Mouse (Mus musculus) forebrain, embryonic 13.5 days (tissue): ENCODE results near the gene Crxos. TPM values are rescaled to one million over a fixed set of nuclear protein-coding genes. Genes with fewer than 3 reads are reported as not detected.

Experiments
- ATAC-seq: fragments of 200-750 bp; cut with Nextera tagmentation; 2 replicates; pipeline ENCODE4 v1.8.0; 2017
- H3K27ac ChIP-seq: fragments of 300-500 bp; sonication (generic); 2 replicates; pipeline ENCODE4 v1.5.1; 2015; ENCODE audit warnings: inconsistent platforms, mild to moderate bottlenecking, moderate library complexity
- H3K27me3 ChIP-seq: fragments of 300-500 bp; sonication (generic); 2 replicates; pipeline ENCODE4 v1.6.1; 2015; ENCODE audit warnings: mild to moderate bottlenecking, inconsistent platforms
- H3K36me3 ChIP-seq: fragments of 300-500 bp; sonication (generic); 2 replicates; pipeline ENCODE4 v1.6.1; 2015; ENCODE audit warnings: mild to moderate bottlenecking, inconsistent platforms; ENCODE audit not compliant: poor library complexity, severe bottlenecking
- H3K4me1 ChIP-seq: fragments of 300-500 bp; sonication (generic); 2 replicates; pipeline ENCODE4 v1.6.1; 2015; ENCODE audit warnings: inconsistent platforms
- H3K4me2 ChIP-seq: fragments of 300-500 bp; sonication (generic); 2 replicates; pipeline ENCODE4 v1.6.1; 2015; ENCODE audit warnings: inconsistent platforms, mild to moderate bottlenecking, moderate library complexity
- H3K4me3 ChIP-seq: fragments of 300-500 bp; sonication (generic); 2 replicates; pipeline ENCODE4 v1.5.1; 2015; ENCODE audit warnings: mild to moderate bottlenecking, inconsistent platforms
- H3K9ac ChIP-seq: fragments of 300-500 bp; sonication (generic); 2 replicates; pipeline ENCODE4 v1.6.1; 2015; ENCODE audit warnings: mild to moderate bottlenecking, inconsistent platforms
- H3K9me3 ChIP-seq: fragments of 300-500 bp; sonication (generic); replicated peaks from 2 replicates; pipeline ENCODE4 v1.6.1; 2016; ENCODE audit warnings: inconsistent platforms
- WGBS: fragments of 180-500 bp; shearing (Covaris S2); methylation state at CpG from one replicate; pipeline ENCODE4 v1.1.7; 2015; 5-methylcytosine and 5-hydroxymethylcytosine counted together
- polyA plus RNA-seq: library from polyadenylated mRNA; unstranded; fragments of >200 nt; fragmentation: Nextera tagmentation; extraction: Ambion mirVana; gene quantifications from 2 replicates; pipeline ENCODE4 v1.2.1, GENCODE M21; 2015

Gene Crxos
- polyA plus RNA-seq, 1 experiment from 2014 or later: not detected

DNA sequence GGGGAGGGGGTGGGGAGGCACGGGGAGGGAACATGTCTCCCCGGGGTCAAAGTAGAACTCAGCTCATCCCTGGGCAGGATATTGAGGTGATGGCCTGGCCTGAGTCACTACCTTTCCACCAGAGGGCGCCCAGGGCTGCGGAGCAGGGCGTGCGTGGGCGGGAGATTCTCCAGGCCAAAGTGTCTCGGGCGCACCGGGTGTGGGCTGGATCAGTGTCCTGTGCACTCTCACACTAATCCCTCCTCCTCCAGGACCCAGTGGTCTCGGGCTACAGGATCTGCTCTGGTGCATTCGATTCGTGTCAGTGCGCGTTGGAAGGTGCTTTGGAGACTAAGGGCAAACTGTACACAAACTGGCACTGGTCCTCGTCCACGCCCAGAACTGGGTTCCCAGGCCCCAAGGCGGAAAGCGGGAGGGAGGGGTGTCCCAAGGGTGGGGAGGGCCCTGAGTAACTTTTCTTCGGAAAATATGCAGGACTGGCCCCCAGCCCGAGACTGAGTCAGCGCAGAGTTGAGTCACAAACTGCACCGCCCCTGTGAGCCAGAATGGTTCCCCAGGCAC, 66.0 kb downstream of the Crxos start:
- Histone ChIP-seq H3K9ac (peak overlapping the region; percentile 45; the same call in 1 of the 2 replicates), H3K9me3 (no peaks in the 10 kb centered on the region; the same call in 1 of the 2 replicates), H3K4me2 (peak overlapping the region; percentile 47), H3K27me3 (no peaks in the 10 kb centered on the region), H3K4me1 (peaks cover 19% of the 10 kb centered on the region), H3K4me3 (peak overlapping the region; percentile 7; the same call in 1 of the 2 replicates), H3K36me3 (peaks cover 10% of the 10 kb centered on the region), H3K27ac (no peak overlapping the region)
- peak; percentile 6; the same call in 1 of the 2 replicates for ATAC-seq
- 6% methylated on average over 23 of the region's 23 CpGs for WGBS

DNA sequence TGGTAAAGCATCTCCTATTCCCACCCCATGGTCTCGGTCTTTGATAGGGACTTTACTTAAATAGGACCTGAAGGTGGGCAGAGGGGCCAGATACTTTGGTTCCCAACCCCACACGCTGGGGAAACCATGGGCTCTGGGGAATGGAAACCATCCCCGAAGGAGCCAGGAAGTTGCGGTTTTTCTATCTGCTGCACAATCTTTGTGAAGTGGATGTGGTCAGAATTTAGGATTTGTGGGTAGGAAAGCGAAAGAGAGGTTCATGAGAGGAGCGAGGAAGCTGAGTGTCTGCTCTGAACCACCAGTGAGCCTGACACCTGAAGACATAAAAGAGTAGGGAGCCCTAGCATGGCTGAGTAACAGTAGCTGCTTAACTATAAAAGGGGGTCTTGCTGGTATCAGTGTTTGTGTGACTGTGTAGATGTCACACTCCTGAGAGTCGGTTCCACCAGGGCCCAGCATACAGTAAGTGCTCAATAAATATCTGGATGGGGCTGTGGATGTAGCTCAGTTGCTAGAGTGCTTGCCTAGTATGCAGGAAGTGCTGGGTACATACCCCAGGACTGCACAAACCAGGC, 66.9 kb downstream of the Crxos start:
- peaks cover 2% of the 10 kb centered on the region; the same call in 1 of the 2 replicates for H3K36me3 ChIP-seq
- peaks cover 15% of the 10 kb centered on the region for H3K4me1 ChIP-seq
- H3K4me3 ChIP-seq: no peak overlapping the region
- no peaks in the 10 kb centered on the region for H3K27me3 ChIP-seq
- no peak overlapping the region for H3K27ac ChIP-seq
- no peaks in the 10 kb centered on the region; the same call in 1 of the 2 replicates for H3K9me3 ChIP-seq
- no peak overlapping the region for H3K9ac ChIP-seq
- ATAC-seq: no peak
- H3K4me2 ChIP-seq: no peak overlapping the region
- WGBS: 83% methylated on average over 7 of the region's 7 CpGs

DNA sequence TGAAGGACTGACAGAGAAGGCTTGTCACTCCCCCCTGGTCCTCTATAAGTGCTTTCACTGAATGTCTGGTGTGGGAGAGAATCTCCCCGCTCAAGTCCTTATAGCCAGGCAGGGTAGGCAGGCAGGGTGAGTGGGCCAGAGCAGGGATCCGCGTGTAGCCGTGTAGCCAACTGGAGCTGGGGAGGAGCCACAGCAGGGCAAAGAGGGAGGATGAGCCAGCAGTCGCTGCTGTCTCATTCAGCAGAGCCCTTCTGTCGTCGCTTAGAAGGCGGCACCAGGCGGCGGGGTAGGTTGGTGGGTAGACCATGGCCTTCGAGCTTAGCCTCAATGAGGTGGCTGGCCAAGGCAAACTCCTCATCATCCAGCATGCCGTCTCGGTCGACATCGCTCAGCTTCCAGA, 67.6 kb downstream of the Crxos start:
- no peak for ATAC-seq
- 88% methylated on average over 15 of the region's 15 CpGs for WGBS
- H3K4me2 ChIP-seq: no peak overlapping the region
- no peaks in the 10 kb centered on the region for H3K36me3 ChIP-seq
- H3K27ac ChIP-seq: no peak overlapping the region
- no peaks in the 10 kb centered on the region for H3K27me3 ChIP-seq
- no peak overlapping the region for H3K4me3 ChIP-seq
- H3K4me1 ChIP-seq: peaks cover 9% of the 10 kb centered on the region
- no peak overlapping the region for H3K9ac ChIP-seq
- no peaks in the 10 kb centered on the region; the same call in 1 of the 2 replicates for H3K9me3 ChIP-seq

DNA sequence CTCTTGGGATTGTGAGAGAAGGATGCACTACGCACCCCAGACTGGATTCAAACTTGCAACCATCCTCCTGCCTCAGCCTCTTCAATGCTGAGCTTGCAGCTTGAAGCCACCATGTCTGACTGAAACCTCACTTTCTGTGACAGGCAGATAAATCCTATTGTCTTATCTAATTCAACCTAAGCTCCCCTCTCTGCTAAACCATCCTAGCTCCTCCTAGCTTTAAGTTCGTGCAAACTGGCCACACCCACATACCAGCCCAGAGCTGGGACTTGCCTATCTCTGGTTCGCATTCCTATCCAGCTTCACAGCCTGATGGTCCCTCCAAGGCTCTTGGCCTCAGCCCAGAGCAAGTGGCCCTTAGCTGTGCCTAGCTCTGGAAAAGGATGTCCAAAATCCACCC, 70.0 kb downstream of the Crxos start:
- Histone ChIP-seq H3K27me3 (no peaks in the 10 kb centered on the region), H3K27ac (no peak overlapping the region), H3K9me3 (no peaks in the 10 kb centered on the region; the same call in 1 of the 2 replicates), H3K9ac (no peak overlapping the region), H3K4me2 (no peak overlapping the region), H3K36me3 (no peaks in the 10 kb centered on the region), H3K4me3 (no peak overlapping the region), H3K4me1 (peaks cover 6% of the 10 kb centered on the region)
- WGBS: 83% methylated on average over 3 of the region's 3 CpGs
- no peak for ATAC-seq

Other genes with a start within 250 kb of the Crxos start
- gene Obox3, start 242.7 kb upstream of the Crxos start, polyA plus RNA-seq: not detected in 2 replicates
- gene Obox5, start 132.5 kb upstream of the Crxos start, polyA plus RNA-seq: not detected in 2 replicates
- gene Obox6, start 42.9 kb upstream of the Crxos start, polyA plus RNA-seq: not detected in 2 replicates
- gene Crx, start 2.6 kb upstream of the Crxos start, polyA plus RNA-seq: not detected in 2 replicates
- gene Selenow, start 39.8 kb downstream of the Crxos start, polyA plus RNA-seq: 1,237 and 1,357 TPM in 2 replicates
- 150 and 152 TPM in 2 replicates for gene Nop53, start 63.5 kb downstream of the Crxos start, polyA plus RNA-seq
- 3.6 and 4.4 TPM in 2 replicates for gene Ehd2, start 85.0 kb downstream of the Crxos start, polyA plus RNA-seq
- gene Bicra, start 165.3 kb downstream of the Crxos start, polyA plus RNA-seq: 8.4 and 8.5 TPM in 2 replicates
- not detected in 2 replicates for gene Zfp541, start 179.2 kb downstream of the Crxos start, polyA plus RNA-seq
- gene Napa, start 215.8 kb downstream of the Crxos start, polyA plus RNA-seq: 166 and 186 TPM in 2 replicates
- gene Kptn, start 237.3 kb downstream of the Crxos start, polyA plus RNA-seq: 37.2 and 38.4 TPM in 2 replicates
- gene Slc8a2, start 247.2 kb downstream of the Crxos start, polyA plus RNA-seq: 0.67 and 0.68 TPM in 2 replicates